Mouse (Mus musculus) hindbrain, embryonic 12.5 days (tissue): Measurements from ENCODE around the gene Ppp1r14c. TPM values are rescaled to one million over a fixed set of nuclear protein-coding genes. Genes with fewer than 3 reads are reported as not detected.
A peak's percentile ranks its signal among the peaks of the same experiment; 100 is the strongest.
"Not testable (repeated sequence)": the region's sequence is repeated elsewhere in the genome, so short reads cannot be mapped to it uniquely, and the experiment has no call there.

Experiments
- ATAC-seq: fragments of 200-750 bp; cut with Nextera tagmentation; 2 replicates; pipeline ENCODE4 v1.8.0; 2017; ENCODE audit warnings: moderate TSS enrichment; ENCODE audit not compliant: low FRiP score
- H3K27ac ChIP-seq: fragments of 300-500 bp; sonication (generic); 2 replicates; pipeline ENCODE4 v1.5.1; 2016; ENCODE audit warnings: mild to moderate bottlenecking
- H3K27me3 ChIP-seq: fragments of 300-500 bp; sonication (generic); 2 replicates; pipeline ENCODE4 v1.6.1; 2016; ENCODE audit warnings: mild to moderate bottlenecking
- H3K36me3 ChIP-seq: fragments of 300-500 bp; sonication (generic); 2 replicates; pipeline ENCODE4 v1.6.1; 2016; ENCODE audit warnings: mild to moderate bottlenecking
- H3K4me1 ChIP-seq: fragments of 300-500 bp; sonication (generic); 2 replicates; pipeline ENCODE4 v1.6.1; 2016
- H3K4me2 ChIP-seq: fragments of 300-500 bp; sonication (generic); replicated peaks from 2 replicates; pipeline ENCODE4 v1.6.1; 2016; ENCODE audit warnings: mild to moderate bottlenecking
- H3K4me3 ChIP-seq: fragments of 300-500 bp; sonication (generic); 2 replicates; pipeline ENCODE4 v1.5.1; 2016; ENCODE audit warnings: mild to moderate bottlenecking
- H3K9ac ChIP-seq: fragments of 300-500 bp; sonication (generic); 2 replicates; pipeline ENCODE4 v1.6.1; 2016; ENCODE audit warnings: mild to moderate bottlenecking, moderate library complexity
- H3K9me3 ChIP-seq: fragments of 300-500 bp; sonication (generic); replicated peaks from 2 replicates; pipeline ENCODE4 v1.6.1; 2016; ENCODE audit warnings: mild to moderate bottlenecking
- WGBS: fragments of 180-500 bp; shearing (Covaris S2); methylation state at CpG from one replicate; pipeline ENCODE4 v1.1.7; 2016; 5-methylcytosine and 5-hydroxymethylcytosine counted together
- polyA plus RNA-seq: library from polyadenylated mRNA; unstranded; fragments of >200 nt; fragmentation: Nextera tagmentation; extraction: Ambion mirVana; gene quantifications from 2 replicates; pipeline ENCODE4 v1.2.1, GENCODE M21; 2016

The Ppp1r14c gene
- polyA plus RNA-seq, 1 experiment from 2014 or later: 20.0 TPM

- Histone ChIP-seq H3K4me1 (no peaks in the 10 kb centered on the region), H3K27ac (no peak overlapping the region), H3K4me2 (no peak overlapping the region), H3K4me3 (no peak overlapping the region), H3K27me3 (no peaks in the 10 kb centered on the region), H3K9ac (no peak overlapping the region), H3K9me3 (no peaks in the 10 kb centered on the region), H3K36me3 (no peaks in the 10 kb centered on the region)
- ATAC-seq: no peak
- 81% methylated on average over 2 of the region's 2 CpGs for WGBS
Observed at GRCm38 (mm10) chr10:3496791-3497190, 130.9 kb downstream of the Ppp1r14c start.

GRCm38 (mm10) chr10:3500846-3501245, 135.0 kb downstream of the Ppp1r14c start:
- 91% methylated on average over 6 of the region's 6 CpGs for WGBS
- H3K4me2 ChIP-seq, H3K36me3 ChIP-seq, H3K4me1 ChIP-seq, H3K4me3 ChIP-seq, ATAC-seq, H3K27me3 ChIP-seq, H3K9ac ChIP-seq, H3K27ac ChIP-seq, H3K9me3 ChIP-seq: not testable (repeated sequence)

GRCm38 (mm10) chr10:3507484-3508221, 141.8 kb downstream of the Ppp1r14c start:
- Histone ChIP-seq H3K4me1 (peaks cover 16% of the 10 kb centered on the region), H3K4me3 (no peak overlapping the region), H3K9me3 (no peaks in the 10 kb centered on the region), H3K9ac (no peak overlapping the region), H3K27me3 (no peaks in the 10 kb centered on the region), H3K27ac (peak overlapping the region; percentile 35; the same call in 1 of the 2 replicates), H3K4me2 (no peak overlapping the region), H3K36me3 (no peaks in the 10 kb centered on the region)
- 65% methylated on average over 8 of the region's 8 CpGs for WGBS
- peak; percentile 57; the same call in 1 of the 2 replicates for ATAC-seq

- H3K4me1 ChIP-seq: peaks cover 16% of the 10 kb centered on the region
- no peak overlapping the region for H3K9ac ChIP-seq
- no peak overlapping the region for H3K4me2 ChIP-seq
- H3K36me3 ChIP-seq: no peaks in the 10 kb centered on the region
- no peaks in the 10 kb centered on the region for H3K27me3 ChIP-seq
- no peak overlapping the region for H3K4me3 ChIP-seq
- ATAC-seq: peak; percentile 36; the same call in 1 of the 2 replicates
- 68% methylated on average over 2 of the region's 2 CpGs for WGBS
- no peaks in the 10 kb centered on the region for H3K9me3 ChIP-seq
- peak overlapping the region; percentile 35; the same call in 1 of the 2 replicates for H3K27ac ChIP-seq
Observed at GRCm38 (mm10) chr10:3508222-3508588, 142.3 kb downstream of the Ppp1r14c start.

GRCm38 (mm10) chr10:3508746-3509145, 142.9 kb downstream of the Ppp1r14c start:
- no peaks in the 10 kb centered on the region for H3K9me3 ChIP-seq
- H3K9ac ChIP-seq: no peak overlapping the region
- H3K36me3 ChIP-seq: no peaks in the 10 kb centered on the region
- H3K4me3 ChIP-seq: no peak overlapping the region
- H3K27me3 ChIP-seq: no peaks in the 10 kb centered on the region
- WGBS: 73% methylated on average over 2 of the region's 2 CpGs
- H3K4me2 ChIP-seq: no peak overlapping the region
- H3K27ac ChIP-seq: no peak overlapping the region
- no peak for ATAC-seq
- peaks cover 16% of the 10 kb centered on the region for H3K4me1 ChIP-seq

GRCm38 (mm10) chr10:3509663-3510277, 143.9 kb downstream of the Ppp1r14c start:
- no peak overlapping the region for H3K4me2 ChIP-seq
- H3K4me3 ChIP-seq: no peak overlapping the region
- 63% methylated on average over 7 of the region's 7 CpGs for WGBS
- H3K27me3 ChIP-seq: no peaks in the 10 kb centered on the region
- peaks cover 16% of the 10 kb centered on the region for H3K4me1 ChIP-seq
- H3K27ac ChIP-seq: no peak overlapping the region
- H3K9me3 ChIP-seq: no peaks in the 10 kb centered on the region
- ATAC-seq: peak; percentile 27; the same call in 1 of the 2 replicates
- H3K9ac ChIP-seq: no peak overlapping the region
- no peaks in the 10 kb centered on the region for H3K36me3 ChIP-seq

GRCm38 (mm10) chr10:3510486-3510885, 144.6 kb downstream of the Ppp1r14c start:
- ATAC-seq: no peak
- no peaks in the 10 kb centered on the region for H3K36me3 ChIP-seq
- H3K27me3 ChIP-seq: no peaks in the 10 kb centered on the region
- H3K4me1 ChIP-seq: peaks cover 16% of the 10 kb centered on the region
- no peak overlapping the region for H3K4me2 ChIP-seq
- 71% methylated on average over 3 of the region's 3 CpGs for WGBS
- no peaks in the 10 kb centered on the region for H3K9me3 ChIP-seq
- no peak overlapping the region for H3K4me3 ChIP-seq
- H3K27ac ChIP-seq: no peak overlapping the region
- no peak overlapping the region for H3K9ac ChIP-seq

GRCm38 (mm10) chr10:3511401-3511800, 145.5 kb downstream of the Ppp1r14c start:
- Histone ChIP-seq H3K27ac (no peak overlapping the region), H3K36me3 (no peaks in the 10 kb centered on the region), H3K9me3 (no peaks in the 10 kb centered on the region), H3K4me2 (no peak overlapping the region), H3K9ac (no peak overlapping the region), H3K27me3 (no peaks in the 10 kb centered on the region), H3K4me1 (peaks cover 16% of the 10 kb centered on the region), H3K4me3 (no peak overlapping the region)
- 65% methylated on average over 3 of the region's 3 CpGs for WGBS
- ATAC-seq: no peak

GRCm38 (mm10) chr10:3512620-3513305, 146.9 kb downstream of the Ppp1r14c start:
- no peaks in the 10 kb centered on the region for H3K36me3 ChIP-seq
- no peaks in the 10 kb centered on the region for H3K9me3 ChIP-seq
- ATAC-seq: no peak
- H3K9ac ChIP-seq: no peak overlapping the region
- H3K4me3 ChIP-seq: no peak overlapping the region
- no peak overlapping the region for H3K4me2 ChIP-seq
- H3K27me3 ChIP-seq: no peaks in the 10 kb centered on the region
- no peak overlapping the region for H3K27ac ChIP-seq
- WGBS: 74% methylated on average over 8 of the region's 8 CpGs
- H3K4me1 ChIP-seq: peaks cover 13% of the 10 kb centered on the region

- Histone ChIP-seq H3K27ac (no peak overlapping the region), H3K36me3 (no peaks in the 10 kb centered on the region), H3K4me3 (no peak overlapping the region), H3K9ac (no peak overlapping the region), H3K4me2 (no peak overlapping the region), H3K4me1 (peaks cover 7% of the 10 kb centered on the region; the same call in 1 of the 2 replicates), H3K9me3 (no peaks in the 10 kb centered on the region), H3K27me3 (no peaks in the 10 kb centered on the region)
- no peak for ATAC-seq
- WGBS: 73% methylated on average over 6 of the region's 6 CpGs
Observed at GRCm38 (mm10) chr10:3513947-3514346, 148.1 kb downstream of the Ppp1r14c start.
